Mouse (Mus musculus) testis, adult 2 months (tissue): ENCODE results near the gene Eif2b2.

ENCODE experiments used
- CTCF ChIP-seq: fragments of 200-500 bp; IDR thresholded peaks from 2 replicates; pipeline ENCODE4 v1.5.1; 2012; ENCODE audit warnings: low read depth, mild to moderate bottlenecking, inconsistent platforms, low read length, moderate library complexity; ENCODE audit not compliant: control insufficient read depth, insufficient read depth, insufficient replicate concordance
- POLR2A ChIP-seq: fragments of 200-500 bp; IDR thresholded peaks from 2 replicates; pipeline ENCODE4 v1.6.1; 2012; ENCODE audit warnings: low read depth, mild to moderate bottlenecking, inconsistent platforms, low read length, moderate library complexity; ENCODE audit not compliant: control insufficient read depth

- TF ChIP-seq CTCF: no peak
- TF ChIP-seq POLR2A: no peak
These were observed 45.7 kb downstream of the Eif2b2 start for GRCm38 (mm10) chr12:85264940-85265339.
